Mouse (Mus musculus): Measurements from ENCODE around the gene Lrrc7. TPM values are rescaled to one million over a fixed set of nuclear protein-coding genes. Genes with fewer than 3 reads are reported as not detected.
A peak's percentile ranks its signal among the peaks of the same experiment; 100 is the strongest.

Gene Lrrc7
- total RNA-seq, 2 experiments from 2014 or later: not detected

DNA sequence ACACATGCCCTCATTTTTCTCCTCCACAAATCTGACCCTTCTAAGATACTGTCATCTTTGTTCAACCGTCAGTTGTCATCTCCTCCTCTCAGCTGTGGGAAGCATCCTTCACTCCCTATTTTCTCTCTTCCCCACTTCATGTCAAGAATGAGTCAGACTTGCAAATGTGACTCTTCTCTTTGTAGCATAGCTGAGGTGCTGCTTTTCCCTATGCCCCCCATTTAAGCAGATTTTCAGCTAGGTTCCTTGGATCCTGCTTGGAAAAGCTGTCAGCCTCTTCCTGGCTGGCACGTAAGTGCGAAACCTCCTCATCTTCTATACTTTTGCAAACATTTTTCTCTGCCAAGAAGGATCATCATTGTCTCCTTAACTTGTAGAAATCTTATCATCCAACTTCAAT, 192.9 kb downstream of the Lrrc7 start:
- intact Hi-C loops (cut with DNase I): no loop called here

DNA sequence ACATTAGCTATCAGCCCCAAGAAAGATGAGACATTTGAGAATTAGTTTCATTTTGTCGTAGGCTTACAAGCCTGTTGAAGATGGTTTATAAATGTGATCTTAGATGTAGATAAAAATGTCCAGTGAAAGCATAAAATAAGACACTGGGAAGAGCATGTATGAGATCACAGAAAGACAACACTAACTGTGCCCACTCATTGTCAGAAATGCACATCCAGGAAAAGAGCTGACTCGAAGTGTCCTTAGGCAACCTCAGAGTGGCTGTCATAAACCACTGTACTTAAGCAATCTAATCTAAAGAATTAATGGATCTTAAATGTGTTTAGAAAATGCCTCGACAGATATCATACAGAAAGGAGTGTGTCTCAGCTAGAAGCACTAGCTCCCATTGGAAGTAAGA, 196.2 kb downstream of the Lrrc7 start:
- intact Hi-C loops (cut with DNase I): no loop called here
- DNase-seq: no peak

More for the DNA sequence above, 192.9 kb downstream of the Lrrc7 start:
- no peak for DNase-seq

DNA sequence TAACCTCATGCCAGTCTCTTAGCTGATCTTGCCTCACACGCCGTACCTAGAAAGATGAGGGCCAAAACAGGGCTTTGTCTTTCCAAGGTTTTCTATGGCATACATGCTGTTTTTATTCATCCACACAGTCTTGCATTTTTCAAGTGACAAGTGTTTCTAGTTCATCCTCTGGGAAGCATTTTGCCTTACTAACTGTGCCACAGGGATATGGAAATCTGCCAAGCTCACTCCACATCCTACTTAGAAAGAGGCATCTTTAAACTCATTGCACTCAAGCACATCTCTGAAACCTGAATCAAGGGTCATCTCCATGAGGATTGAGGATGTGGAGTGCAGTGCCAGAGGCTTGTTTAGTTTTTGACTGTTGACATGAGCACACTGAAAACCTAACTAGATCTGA, 199.9 kb downstream of the Lrrc7 start:
- no peak for DNase-seq
- intact Hi-C loops (cut with DNase I): no loop called here

DNA sequence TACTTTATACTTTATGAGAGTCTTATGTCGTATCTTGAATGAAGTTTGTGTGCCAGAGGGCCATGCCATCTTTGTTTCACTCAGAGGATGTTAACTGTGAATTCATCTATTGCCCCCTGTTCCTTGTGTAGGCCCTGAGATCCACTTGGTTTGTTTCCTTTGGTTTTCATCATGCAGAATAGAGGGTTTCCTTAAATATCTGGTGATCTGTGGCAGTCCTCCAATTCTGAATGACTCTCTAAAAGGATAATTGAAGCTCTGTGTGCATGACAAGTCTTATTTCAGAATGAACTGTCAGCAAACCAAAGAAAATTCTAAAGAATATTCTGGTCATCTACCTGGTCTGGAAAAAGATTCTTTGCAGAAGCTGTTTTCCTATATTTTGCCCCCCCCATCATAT, 205.3 kb downstream of the Lrrc7 start:
- intact Hi-C loops (cut with DNase I): no loop called here
- DNase-seq: no peak

DNA sequence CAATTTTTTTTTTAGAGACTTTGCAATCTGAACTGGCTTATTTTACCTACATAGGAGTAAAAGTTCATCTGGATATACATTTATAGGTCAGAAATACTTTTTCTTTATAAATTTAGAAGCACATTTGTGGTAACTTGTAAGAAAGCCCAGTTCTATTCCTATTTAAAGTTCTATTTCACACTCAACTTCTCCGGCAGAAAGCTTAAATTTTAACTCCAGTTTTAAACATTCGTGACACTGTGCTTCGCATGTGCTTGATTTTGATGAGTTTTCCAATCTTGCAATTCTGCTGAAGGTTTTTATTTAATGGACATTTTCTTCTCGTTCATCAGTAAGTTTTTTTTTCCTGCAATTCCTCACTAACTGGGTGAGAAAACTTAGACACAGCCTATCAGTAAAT, 205.8 kb downstream of the Lrrc7 start:
- intact Hi-C loops (cut with DNase I): no loop called here
- DNase-seq: no peak

DNA sequence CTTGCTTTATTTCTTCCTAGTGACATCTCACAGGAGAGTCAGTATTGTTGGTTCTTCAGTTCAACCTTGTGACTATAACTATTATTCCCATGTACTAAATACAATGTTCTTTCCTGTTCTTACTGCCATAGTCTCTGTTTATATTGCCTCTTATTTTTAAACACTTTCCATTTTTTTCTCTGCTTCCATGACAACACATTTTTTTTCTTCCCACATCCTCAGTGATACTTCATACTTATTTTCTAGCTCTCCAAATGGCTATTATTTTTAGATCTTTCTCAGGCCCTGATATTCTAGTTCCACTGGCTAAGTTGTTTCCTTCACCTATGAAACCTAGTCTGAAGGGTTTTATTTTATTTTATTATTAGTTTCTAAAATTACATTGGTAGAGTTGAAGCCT, 221.2 kb downstream of the Lrrc7 start:
- no peak for DNase-seq
- intact Hi-C loops (cut with DNase I): no loop called here

DNA sequence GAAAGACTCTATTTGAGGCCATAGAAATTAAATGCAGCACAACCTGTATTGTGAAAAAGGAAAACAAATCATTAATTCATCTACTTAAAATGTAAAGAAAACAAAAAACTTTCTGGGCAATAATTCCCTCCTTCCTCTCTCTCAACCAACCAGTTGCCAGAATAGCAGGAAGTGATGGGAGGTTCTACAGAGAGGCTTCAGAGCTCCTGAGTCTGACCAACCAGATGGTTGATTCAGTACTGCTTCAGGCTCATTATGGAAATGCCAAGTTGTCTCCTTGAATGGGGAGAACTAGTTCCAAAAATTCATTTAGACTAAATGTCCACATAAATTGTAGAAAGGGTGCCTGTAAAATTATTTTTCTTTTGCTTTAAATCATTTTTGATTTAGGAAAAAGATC, 231.9 kb downstream of the Lrrc7 start:
- no peak for DNase-seq
- intact Hi-C loops (cut with DNase I): no loop called here

DNA sequence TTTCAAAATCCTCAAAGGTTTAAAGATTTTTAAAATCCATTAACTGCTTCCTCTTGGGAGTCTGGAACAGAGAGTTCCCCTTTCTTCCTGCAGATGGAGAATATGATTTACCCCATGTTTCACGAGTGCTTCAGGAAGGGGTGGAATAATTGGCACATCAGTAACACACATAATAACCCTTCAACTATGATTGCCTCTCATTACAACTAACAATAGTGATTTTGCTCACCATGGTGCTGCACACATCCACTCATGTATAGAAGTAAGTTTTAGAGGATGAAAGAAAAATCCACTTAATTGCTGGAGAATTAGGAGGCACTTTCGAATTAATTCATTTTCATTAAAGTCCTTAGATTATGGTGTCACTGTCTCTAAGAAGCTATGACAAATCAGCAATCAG, 251.6 kb downstream of the Lrrc7 start:
- no peak for DNase-seq
- intact Hi-C loops (cut with DNase I): no loop called here

DNA sequence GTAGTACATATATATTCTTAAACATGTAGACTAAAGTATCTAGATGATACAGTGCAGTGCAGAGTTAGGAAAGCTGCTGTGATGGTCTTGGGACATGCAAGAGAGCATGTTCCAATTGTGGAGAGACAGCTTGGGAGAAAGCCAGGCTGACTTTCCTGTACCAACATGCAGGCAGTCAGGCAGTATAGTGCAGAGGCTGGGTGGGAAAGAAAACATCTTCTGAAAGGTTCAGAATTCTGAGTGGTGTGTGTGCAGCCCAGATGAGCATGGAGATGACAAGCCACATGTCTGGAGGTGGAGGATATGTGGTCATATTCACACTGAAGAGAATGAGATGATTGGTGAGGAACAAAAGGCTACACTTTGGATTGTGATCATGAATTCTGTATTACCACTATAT, 254.6 kb downstream of the Lrrc7 start:
- no peak for DNase-seq

DNA sequence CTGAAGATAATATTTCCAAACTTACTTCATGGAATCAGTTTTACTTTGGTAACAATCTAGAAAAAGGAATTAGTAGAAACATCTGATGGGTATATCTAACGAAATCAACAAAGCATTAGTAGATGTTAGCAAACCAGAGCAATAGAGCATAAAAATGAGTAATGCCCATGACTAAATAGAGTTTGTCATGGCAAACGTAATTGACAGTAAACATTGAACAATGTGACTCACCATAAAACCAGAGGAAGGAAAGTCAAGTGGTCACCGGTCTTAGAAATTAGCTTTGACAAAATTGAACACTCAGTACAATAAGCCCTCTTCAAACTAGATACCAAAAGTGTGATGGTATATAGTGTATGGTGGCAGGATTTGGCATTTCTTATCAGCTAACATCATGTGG, 263.3 kb downstream of the Lrrc7 start:
- DNase-seq: no peak
- intact Hi-C loops (cut with DNase I): no loop called here

More for the DNA sequence above, 254.6 kb downstream of the Lrrc7 start:
- intact Hi-C loops (cut with DNase I): no loop called here

DNA sequence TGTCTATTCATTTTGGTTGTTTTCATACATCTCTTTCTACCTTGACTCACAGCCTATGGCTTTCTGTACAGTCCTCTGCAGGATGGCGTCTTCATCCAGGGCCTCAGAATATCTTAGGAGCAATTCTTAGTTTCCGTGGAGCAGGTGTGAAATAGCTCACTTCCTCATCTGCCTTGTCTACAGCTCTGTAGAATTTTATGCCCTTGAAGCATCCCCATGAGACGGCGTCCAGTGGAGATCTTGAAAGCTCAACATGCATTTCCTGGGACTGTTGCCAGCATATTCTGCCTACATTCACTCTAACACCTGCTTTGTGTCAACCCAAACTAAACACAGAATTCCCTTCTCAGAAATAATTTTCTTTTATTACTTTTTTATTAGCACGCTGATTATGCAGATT, 267.0 kb downstream of the Lrrc7 start:
- intact Hi-C loops (cut with DNase I): no loop called here
- no peak for DNase-seq

DNA sequence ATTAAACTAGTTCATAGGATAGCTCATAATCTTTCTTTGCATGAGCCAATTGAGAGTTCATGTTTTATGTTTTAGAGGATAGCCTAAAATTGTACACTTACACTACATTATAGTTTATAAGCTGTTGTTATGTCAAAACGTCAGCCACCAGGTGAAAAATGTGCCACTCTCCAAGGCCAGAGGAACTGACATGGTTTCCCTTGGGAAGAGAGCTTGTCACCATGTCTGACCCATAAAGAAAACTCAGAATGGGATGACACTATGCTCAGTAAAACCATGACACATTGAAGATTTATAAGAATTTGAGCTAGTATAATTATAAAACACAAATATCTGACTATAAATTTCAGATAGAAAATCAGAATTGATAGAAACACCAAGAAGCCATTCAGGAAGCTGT, 277.6 kb downstream of the Lrrc7 start:
- intact Hi-C loops (cut with DNase I): no loop called here
- no peak for DNase-seq

DNA sequence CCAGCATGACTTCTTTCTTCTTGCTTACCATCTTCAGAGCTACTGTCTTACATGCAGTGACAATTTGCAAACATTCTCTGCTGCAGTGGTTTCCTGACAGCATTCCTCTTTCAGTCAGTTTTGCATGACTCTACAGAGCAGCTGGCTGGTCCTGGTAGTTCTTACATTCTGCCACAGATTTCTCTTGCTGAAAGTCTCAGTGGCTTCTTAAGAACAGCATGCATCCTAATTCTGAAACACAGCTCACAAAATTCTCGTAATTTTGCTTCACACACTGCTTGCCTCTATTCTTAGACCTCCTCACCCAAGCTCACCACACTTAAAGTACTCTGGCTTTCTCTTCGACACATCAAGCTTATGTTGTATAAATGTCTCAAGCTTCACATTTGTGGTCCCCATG, 283.4 kb downstream of the Lrrc7 start:
- DNase-seq: no peak
- intact Hi-C loops (cut with DNase I): no loop called here

DNA sequence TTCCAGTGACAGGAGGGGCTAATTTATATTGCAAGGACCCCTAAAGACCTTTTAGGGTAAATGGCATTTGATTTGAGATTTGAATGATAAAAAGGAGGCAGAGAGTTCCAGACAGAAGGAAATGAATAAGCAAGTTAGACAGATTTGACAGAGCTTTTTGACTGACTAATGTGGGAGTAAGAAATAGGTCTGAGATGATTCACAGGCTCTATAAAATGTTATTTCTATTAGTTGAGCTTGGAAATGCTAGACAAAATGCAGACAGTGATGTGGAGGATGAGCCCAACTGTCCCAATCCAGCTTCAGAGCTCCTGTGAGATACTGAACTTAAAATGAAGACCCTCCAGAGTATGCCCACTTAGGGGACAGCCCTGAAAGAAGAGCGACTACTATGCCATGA, 289.3 kb downstream of the Lrrc7 start:
- no peak for DNase-seq
- intact Hi-C loops (cut with DNase I): no loop called here

DNA sequence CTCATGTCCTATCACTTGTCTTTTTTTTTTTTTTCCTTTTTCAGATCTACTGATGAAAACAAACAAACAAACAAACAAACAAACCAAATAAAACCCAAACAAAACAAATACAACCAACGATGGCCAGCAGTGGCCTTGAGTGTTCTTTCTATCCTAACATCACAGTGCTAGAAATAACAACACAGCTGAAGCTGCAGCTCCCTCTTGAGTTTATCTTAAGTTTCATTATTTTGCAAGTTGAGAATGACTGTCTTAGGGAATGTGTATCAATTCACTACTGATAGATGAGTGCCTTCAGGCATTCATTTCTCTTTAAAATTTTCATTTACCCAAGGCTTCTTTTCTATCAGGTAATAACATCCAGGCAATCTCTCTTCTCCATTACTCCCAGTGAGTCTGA, 291.1 kb downstream of the Lrrc7 start:
- no peak for DNase-seq
- intact Hi-C loops (cut with DNase I): no loop called here

DNA sequence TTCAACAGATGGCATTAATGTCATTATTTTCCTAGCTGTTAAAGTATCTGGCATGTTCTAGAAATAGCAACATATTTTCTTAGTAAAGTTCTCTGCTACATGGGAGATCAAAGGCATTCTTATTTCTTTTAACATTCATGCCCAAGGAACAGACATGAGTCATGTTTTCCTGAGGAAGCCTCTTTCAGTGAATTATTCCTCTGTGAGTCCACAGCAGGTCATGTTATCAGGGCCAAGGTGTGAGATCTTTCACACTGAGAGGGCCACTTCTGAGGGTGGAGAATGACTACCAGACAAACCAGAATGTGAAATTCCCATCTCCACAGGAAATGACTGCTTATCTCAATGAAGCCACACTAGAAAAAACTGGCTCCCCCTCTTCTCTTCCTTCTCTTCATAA, 309.4 kb downstream of the Lrrc7 start:
- intact Hi-C loops (cut with DNase I): no loop called here
- no peak for DNase-seq

DNA sequence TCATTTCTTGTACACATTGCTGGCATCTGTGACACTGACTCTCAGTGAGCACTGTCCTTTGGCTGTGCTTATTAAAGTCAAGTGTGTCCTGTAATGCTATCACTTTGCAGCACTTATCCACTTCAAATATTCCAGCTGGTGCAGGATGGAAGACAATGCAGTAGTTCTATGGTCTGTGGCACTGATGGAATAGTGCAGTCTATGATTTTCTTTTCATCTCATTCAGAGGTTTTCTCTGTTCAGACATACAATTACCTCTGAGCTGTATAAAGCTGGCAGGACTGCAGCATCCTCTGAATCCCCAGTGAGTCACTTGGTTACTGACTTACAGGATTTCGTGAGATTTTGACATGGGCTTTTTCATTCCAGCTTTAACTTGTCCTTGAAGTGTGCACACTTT, 314.3 kb downstream of the Lrrc7 start:
- intact Hi-C loops (cut with DNase I): no loop called here
- DNase-seq: no peak

DNA sequence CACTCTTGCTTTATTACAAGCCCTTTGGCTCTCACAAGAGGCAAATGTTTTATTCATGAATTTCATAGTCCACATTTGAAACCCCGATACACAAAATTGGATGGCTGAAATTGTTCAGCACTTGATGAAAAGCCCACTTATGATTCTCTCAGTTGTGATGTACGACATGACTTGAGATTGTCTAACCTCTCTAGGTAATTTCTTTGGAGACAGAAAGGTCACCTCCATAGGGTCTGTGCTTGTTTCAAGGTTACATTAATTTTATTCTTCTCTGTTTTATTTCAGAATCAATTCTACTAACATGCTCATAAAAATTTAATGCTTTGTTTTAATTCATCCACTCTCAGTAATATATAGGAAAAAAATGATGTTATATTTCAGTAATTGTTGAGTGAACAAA, 351.4 kb downstream of the Lrrc7 start:
- intact Hi-C loops (cut with DNase I): no loop called here
- DNase-seq: no peak

DNA sequence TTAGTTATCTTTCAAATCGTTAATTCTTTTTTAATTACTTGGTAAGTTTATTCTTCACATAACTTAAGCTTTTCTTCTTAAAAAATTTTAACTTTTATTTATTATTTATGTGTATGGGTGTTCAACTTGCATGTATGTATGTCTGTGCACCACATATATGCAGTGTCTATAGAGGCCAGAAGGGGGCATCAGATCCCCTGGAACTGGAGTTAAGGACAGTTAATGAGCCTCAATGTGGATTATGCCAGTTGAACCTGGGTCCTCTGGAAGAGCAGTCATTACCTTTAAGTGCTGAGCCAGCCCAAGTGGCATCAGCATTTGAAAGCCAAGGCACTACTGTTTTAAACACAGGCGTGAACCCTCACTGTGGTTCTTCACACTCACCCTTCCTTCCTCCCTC, 352.0 kb downstream of the Lrrc7 start:
- intact Hi-C loops (cut with DNase I): no loop called here
- peak in 1 of 2 experiments; percentile 5 for DNase-seq

DNA sequence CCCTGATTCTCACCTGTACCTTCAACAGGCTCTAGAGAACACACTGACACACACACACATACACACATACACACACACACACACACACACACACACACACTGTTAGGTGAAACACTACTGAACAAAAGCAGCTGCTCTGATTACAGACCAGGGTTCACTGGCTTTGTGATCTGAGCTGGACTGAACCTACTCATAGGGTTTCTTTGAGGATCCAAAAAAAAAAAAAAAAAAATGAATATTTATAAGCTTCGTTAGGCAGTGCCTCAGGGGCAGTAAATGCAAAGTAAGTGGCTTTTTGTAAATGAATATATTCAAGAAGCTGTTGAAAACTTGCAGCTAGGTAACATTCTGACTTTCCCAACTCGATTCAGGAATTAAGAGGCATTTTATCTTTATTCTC, 354.2 kb downstream of the Lrrc7 start:
- intact Hi-C loops (cut with DNase I): no loop called here
- no peak for DNase-seq

DNA sequence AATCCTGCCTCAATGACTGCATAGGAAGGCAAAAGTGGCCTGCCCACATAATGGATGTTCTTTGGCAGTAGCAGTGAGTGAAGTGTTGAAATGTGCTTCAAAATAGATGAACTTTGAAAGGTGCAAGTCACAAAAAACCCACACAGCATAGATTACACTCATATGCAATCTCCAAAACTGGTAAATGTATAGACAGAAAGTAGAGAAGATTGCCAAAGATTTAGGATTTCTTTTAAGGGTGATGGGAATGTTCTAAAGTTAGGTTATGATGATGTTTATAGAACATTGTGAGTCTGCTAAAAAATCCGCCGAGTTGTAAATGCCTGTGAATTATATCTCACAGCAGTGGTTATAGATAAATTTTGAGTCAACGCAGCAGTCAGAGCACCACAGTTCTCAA, 359.2 kb downstream of the Lrrc7 start:
- intact Hi-C loops (cut with DNase I): no loop called here
- DNase-seq: no peak

DNA sequence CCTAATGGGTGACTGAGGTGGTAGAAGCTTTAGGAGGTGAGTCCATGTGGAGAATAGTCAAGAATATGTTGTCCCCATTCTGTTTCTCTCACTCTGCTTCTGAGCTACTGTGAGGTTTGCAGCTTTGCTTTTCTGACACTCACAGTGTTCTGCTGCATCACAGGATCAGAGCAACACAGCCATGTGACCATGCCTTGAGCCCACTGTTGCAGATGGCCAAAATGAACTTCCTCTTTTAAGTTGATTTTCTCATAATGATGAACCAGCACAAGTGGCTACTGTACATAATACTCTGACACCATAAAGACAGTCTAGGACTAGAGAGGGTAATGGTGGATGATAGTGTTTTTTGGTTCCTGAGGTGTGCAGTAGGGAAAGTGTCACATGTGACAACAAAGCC, 366.6 kb downstream of the Lrrc7 start:
- DNase-seq: no peak
- intact Hi-C loops (cut with DNase I): no loop called here

DNA sequence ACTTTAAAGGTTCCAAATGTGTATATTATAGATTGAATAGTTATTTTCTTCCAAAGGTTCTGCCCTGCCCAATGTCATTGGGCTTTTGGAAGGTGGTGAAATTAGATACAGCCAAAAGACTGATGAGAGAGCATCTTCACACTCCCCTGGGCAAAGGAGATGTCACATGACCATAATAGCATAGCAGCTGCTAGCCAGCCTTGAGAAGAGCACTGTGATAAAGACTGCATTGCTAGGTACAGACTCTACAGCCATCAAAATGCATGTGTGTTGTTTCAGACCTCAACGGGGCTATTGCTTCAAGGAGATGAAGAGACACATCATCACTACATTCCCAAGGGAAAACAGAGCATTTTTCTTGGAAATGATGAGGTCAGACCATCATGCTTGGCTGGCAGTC, 368.8 kb downstream of the Lrrc7 start:
- intact Hi-C loops (cut with DNase I): no loop called here

More for the DNA sequence above, 368.8 kb downstream of the Lrrc7 start:
- DNase-seq: no peak

All from heart, postnatal 14 days (tissue).